Mouse (Mus musculus) heart, embryonic 16.5 days (tissue): ENCODE measurements around the gene Syngr1. TPM values are rescaled to one million over a fixed set of nuclear protein-coding genes. Genes with fewer than 3 reads are reported as not detected.

Source experiments
- ATAC-seq: fragments of 200-750 bp; cut with Nextera tagmentation; replicated peaks from 2 replicates; pipeline ENCODE4 v1.8.0; 2017; ENCODE audit warnings: moderate number of reproducible peaks; ENCODE audit not compliant: insufficient read depth, low FRiP score; ENCODE audit errors: extremely low read depth
- H3K27ac ChIP-seq: fragments of 300-500 bp; sonication (generic); 2 replicates; pipeline ENCODE4 v1.5.1; 2014; ENCODE audit warnings: mild to moderate bottlenecking, low read length, control low read depth, moderate library complexity
- H3K27me3 ChIP-seq: fragments of 300-500 bp; sonication (generic); 2 replicates; pipeline ENCODE4 v1.6.1; 2014; ENCODE audit warnings: low read length, mixed read lengths; ENCODE audit not compliant: control insufficient read depth, insufficient read depth
- H3K36me3 ChIP-seq: fragments of 300-500 bp; sonication (generic); 2 replicates; pipeline ENCODE4 v1.6.1; 2014; ENCODE audit not compliant: control insufficient read depth, insufficient read depth
- H3K4me1 ChIP-seq: fragments of 300-500 bp; sonication (generic); 2 replicates; pipeline ENCODE4 v1.6.1; 2014; ENCODE audit warnings: low read length, mixed read lengths; ENCODE audit not compliant: control insufficient read depth, insufficient read depth
- H3K4me2 ChIP-seq: fragments of 300-500 bp; sonication (generic); 2 replicates; pipeline ENCODE4 v1.6.1; 2014; ENCODE audit warnings: low read depth, mild to moderate bottlenecking, control low read depth, low read length
- H3K4me3 ChIP-seq: fragments of 300-500 bp; sonication (generic); 2 replicates; pipeline ENCODE4 v1.5.1; 2014; ENCODE audit warnings: mild to moderate bottlenecking, control low read depth, low read length
- H3K9ac ChIP-seq: fragments of 300-500 bp; sonication (generic); 2 replicates; pipeline ENCODE4 v1.6.1; 2014; ENCODE audit warnings: low read length, control low read depth
- H3K9me3 ChIP-seq: fragments of 300-500 bp; sonication (generic); replicated peaks from 2 replicates; pipeline ENCODE4 v1.6.1; 2016; ENCODE audit warnings: low read length; ENCODE audit not compliant: control insufficient read depth
- WGBS: fragments of 180-500 bp; shearing (Covaris S2); extraction: QIAGEN DNeasy Blood & Tissue Kit; methylation state at CpG from one replicate; pipeline ENCODE4 v1.1.7; 2014; 5-methylcytosine and 5-hydroxymethylcytosine counted together
- polyA plus RNA-seq: library from polyadenylated mRNA; unstranded; fragments of >200 nt; fragmentation: Nextera tagmentation; extraction: Ambion mirVana; gene quantifications from 2 replicates; pipeline ENCODE4 v1.2.1, GENCODE M21; 2015

The Syngr1 gene
- polyA plus RNA-seq, 1 experiment from 2014 or later: 61.2 TPM

GRCm38 (mm10) chr15:80147090-80147489, 56.0 kb downstream of the Syngr1 start:
- H3K9ac ChIP-seq: no peak overlapping the region
- 85% methylated on average over 14 of the region's 14 CpGs for WGBS
- H3K36me3 ChIP-seq: peaks cover 27% of the 10 kb centered on the region
- H3K9me3 ChIP-seq: peaks cover 2% of the 10 kb centered on the region
- no peak overlapping the region for H3K4me3 ChIP-seq
- peaks cover 27% of the 10 kb centered on the region for H3K4me1 ChIP-seq
- no peak overlapping the region for H3K4me2 ChIP-seq
- 0 out of 2 replicates have a peak, but pooled peaks have one; percentile 10 for ATAC-seq
- H3K27me3 ChIP-seq: no peaks in the 10 kb centered on the region
- no peak overlapping the region for H3K27ac ChIP-seq

- Histone ChIP-seq H3K4me1 (peaks cover 27% of the 10 kb centered on the region), H3K4me3 (no peak overlapping the region), H3K36me3 (peaks cover 24% of the 10 kb centered on the region), H3K9ac (peak overlapping the region; percentile 8; the same call in 1 of the 2 replicates), H3K27ac (0 out of 2 replicates have a peak overlapping the region, but pooled peaks have one; percentile 16), H3K9me3 (no peaks in the 10 kb centered on the region), H3K4me2 (no peak overlapping the region), H3K27me3 (no peaks in the 10 kb centered on the region)
- ATAC-seq: no peak
- 54% methylated on average over 5 of the region's 5 CpGs for WGBS
Observed at GRCm38 (mm10) chr15:80147511-80147910, 56.4 kb downstream of the Syngr1 start.

- no peak overlapping the region for H3K4me2 ChIP-seq
- WGBS: 61% methylated on average over 8 of the region's 8 CpGs
- no peaks in the 10 kb centered on the region for H3K9me3 ChIP-seq
- no peaks in the 10 kb centered on the region for H3K27me3 ChIP-seq
- H3K9ac ChIP-seq: 0 out of 2 replicates have a peak overlapping the region, but pooled peaks have one; percentile 3
- H3K4me3 ChIP-seq: no peak overlapping the region
- peaks cover 23% of the 10 kb centered on the region for H3K36me3 ChIP-seq
- peaks cover 30% of the 10 kb centered on the region for H3K4me1 ChIP-seq
- no peak overlapping the region; the same call in 1 of the 2 replicates for H3K27ac ChIP-seq
- no peak for ATAC-seq
Observed at GRCm38 (mm10) chr15:80148565-80148964, 57.4 kb downstream of the Syngr1 start.

GRCm38 (mm10) chr15:80149517-80149916, 58.4 kb downstream of the Syngr1 start:
- Histone ChIP-seq H3K4me3 (no peak overlapping the region), H3K4me1 (peaks cover 30% of the 10 kb centered on the region), H3K36me3 (peaks cover 24% of the 10 kb centered on the region), H3K9me3 (no peaks in the 10 kb centered on the region), H3K4me2 (no peak overlapping the region), H3K9ac (no peak overlapping the region), H3K27ac (no peak overlapping the region), H3K27me3 (no peaks in the 10 kb centered on the region)
- ATAC-seq: no peak
- 83% methylated on average over 7 of the region's 7 CpGs for WGBS

GRCm38 (mm10) chr15:80152663-80153062, 61.5 kb downstream of the Syngr1 start:
- ATAC-seq: peak; percentile 69
- H3K27me3 ChIP-seq: no peaks in the 10 kb centered on the region
- 75% methylated on average over 10 of the region's 10 CpGs for WGBS
- peaks cover 8% of the 10 kb centered on the region for H3K4me1 ChIP-seq
- H3K9me3 ChIP-seq: no peaks in the 10 kb centered on the region
- H3K27ac ChIP-seq: peak overlapping the region; percentile 74
- no peak overlapping the region for H3K4me3 ChIP-seq
- peaks cover 37% of the 10 kb centered on the region for H3K36me3 ChIP-seq
- no peak overlapping the region for H3K4me2 ChIP-seq
- H3K9ac ChIP-seq: no peak overlapping the region

GRCm38 (mm10) chr15:80153757-80154156, 62.6 kb downstream of the Syngr1 start:
- Histone ChIP-seq H3K4me2 (no peak overlapping the region), H3K9me3 (no peaks in the 10 kb centered on the region), H3K4me3 (no peak overlapping the region), H3K36me3 (peaks cover 48% of the 10 kb centered on the region), H3K27me3 (no peaks in the 10 kb centered on the region), H3K4me1 (peaks cover 4% of the 10 kb centered on the region; the same call in 1 of the 2 replicates), H3K27ac (no peak overlapping the region), H3K9ac (no peak overlapping the region)
- no peak for ATAC-seq
- 73% methylated on average over 11 of the region's 11 CpGs for WGBS

GRCm38 (mm10) chr15:80155707-80156106, 64.6 kb downstream of the Syngr1 start:
- no peak for ATAC-seq
- Histone ChIP-seq H3K4me1 (peaks cover 5% of the 10 kb centered on the region; the same call in 1 of the 2 replicates), H3K27ac (no peak overlapping the region), H3K27me3 (no peaks in the 10 kb centered on the region), H3K9ac (no peak overlapping the region), H3K4me2 (no peak overlapping the region), H3K36me3 (peaks cover 58% of the 10 kb centered on the region), H3K4me3 (no peak overlapping the region), H3K9me3 (no peaks in the 10 kb centered on the region)
- WGBS: 92% methylated on average over 8 of the region's 8 CpGs

GRCm38 (mm10) chr15:80157197-80157943, 66.2 kb downstream of the Syngr1 start:
- Histone ChIP-seq H3K9me3 (no peaks in the 10 kb centered on the region), H3K4me3 (no peak overlapping the region), H3K27ac (no peak overlapping the region), H3K36me3 (peaks cover 69% of the 10 kb centered on the region), H3K4me2 (no peak overlapping the region), H3K9ac (no peak overlapping the region), H3K27me3 (no peaks in the 10 kb centered on the region), H3K4me1 (peaks cover 5% of the 10 kb centered on the region; the same call in 1 of the 2 replicates)
- no peak for ATAC-seq
- WGBS: 88% methylated on average over 22 of the region's 22 CpGs

- WGBS: 62% methylated on average over 5 of the region's 5 CpGs
- no peak for ATAC-seq
- peaks cover 69% of the 10 kb centered on the region for H3K36me3 ChIP-seq
Observed at GRCm38 (mm10) chr15:80158001-80158706, 67.0 kb downstream of the Syngr1 start.

More at GRCm38 (mm10) chr15:80158001-80158706, 67.0 kb downstream of the Syngr1 start:
- Histone ChIP-seq H3K27ac (no peak overlapping the region), H3K4me1 (peaks cover 4% of the 10 kb centered on the region; the same call in 1 of the 2 replicates), H3K9ac (no peak overlapping the region), H3K27me3 (no peaks in the 10 kb centered on the region), H3K4me3 (no peak overlapping the region), H3K4me2 (no peak overlapping the region), H3K9me3 (no peaks in the 10 kb centered on the region)
